Mouse (Mus musculus): ENCODE measurements around the gene Srd5a1.

GRCm38 (mm10) chr13:69641017-69641416, 29.8 kb upstream of the Srd5a1 start:
- TF ChIP-seq POLR2A (IDR thresholded peaks at IDR 0.05; ENCODE audit: borderline replicate concordance, extremely low read depth, low read depth, low read length): no peak
- TF ChIP-seq CTCF (IDR thresholded peaks at IDR 0.05; ENCODE audit: insufficient read depth, low read length): no peak

Data from lung, adult 2 months (tissue).